Mouse (Mus musculus) thymus, postnatal 14 days (tissue): ENCODE measurements at regions not wholly inside any gene's neighbourhood (a gene's known extent, or its start where the extent isn't known, plus 50 kb on each side); places are given as distances from the start of the nearest gene placed in this dataset.
A peak's percentile ranks its signal among the peaks of the same experiment; 100 is the strongest.

ENCODE experiments used
- DNase-seq: peaks from one replicate; pipeline ENCODE4 v3.0.0; 2021

DNA sequence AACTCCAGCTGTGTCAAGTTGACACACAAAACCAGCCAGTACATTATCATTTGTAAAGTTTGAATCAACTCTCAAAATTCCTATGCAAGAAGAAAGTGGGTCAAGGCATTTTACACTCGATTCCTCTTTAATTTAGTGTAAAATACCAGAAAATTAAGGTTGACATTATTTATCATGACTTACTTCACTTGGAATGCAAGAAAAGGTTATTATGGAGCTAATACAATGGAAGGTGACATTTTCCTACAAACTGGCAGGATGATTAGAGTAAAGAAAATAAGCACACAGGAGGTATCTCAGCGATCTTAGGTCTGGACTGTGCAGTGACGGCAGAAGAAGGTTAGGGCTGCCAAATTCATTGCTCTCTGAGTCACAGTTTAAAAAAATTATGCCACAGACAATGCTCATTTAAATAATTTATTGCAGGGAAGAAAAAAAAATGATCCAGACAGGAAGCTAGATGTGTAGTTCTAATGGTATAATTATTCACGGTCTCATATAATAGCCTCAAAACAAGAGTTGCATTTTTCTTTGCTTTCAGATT, 405.2 kb downstream of the Hace1 start:
- no peak for DNase-seq

DNA sequence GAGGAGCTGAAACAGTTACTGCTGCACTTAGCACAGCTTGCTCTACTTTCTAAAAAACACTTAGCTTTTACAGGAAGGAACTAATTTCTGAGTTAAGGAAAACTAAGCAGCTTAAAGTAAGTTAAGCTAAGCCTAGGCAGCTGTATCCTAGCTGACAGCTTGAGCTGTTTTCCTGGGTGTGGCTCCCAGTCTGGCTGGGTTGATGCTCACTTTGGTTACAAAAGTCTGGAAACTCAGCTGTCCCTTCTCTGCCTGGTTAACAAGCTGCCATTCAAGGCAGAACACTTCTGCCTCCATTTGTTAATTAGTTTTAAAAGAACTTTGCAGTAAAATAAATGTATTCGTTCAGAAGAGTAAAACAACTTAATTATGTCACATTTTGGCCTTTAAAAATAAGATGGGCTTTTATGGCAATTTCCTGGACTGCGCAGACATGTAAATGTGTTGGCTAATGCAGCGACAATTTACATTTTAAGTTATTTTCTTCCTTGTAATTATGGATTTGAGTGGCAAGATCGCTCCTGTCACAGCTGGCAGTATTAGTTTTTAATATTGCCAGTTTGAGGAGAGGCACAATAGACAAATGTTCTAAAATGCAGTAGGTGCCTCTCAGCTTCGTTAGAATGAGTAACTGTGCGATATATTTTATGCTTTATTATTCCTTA, 406.2 kb downstream of the Hace1 start:
- no peak for DNase-seq

DNA sequence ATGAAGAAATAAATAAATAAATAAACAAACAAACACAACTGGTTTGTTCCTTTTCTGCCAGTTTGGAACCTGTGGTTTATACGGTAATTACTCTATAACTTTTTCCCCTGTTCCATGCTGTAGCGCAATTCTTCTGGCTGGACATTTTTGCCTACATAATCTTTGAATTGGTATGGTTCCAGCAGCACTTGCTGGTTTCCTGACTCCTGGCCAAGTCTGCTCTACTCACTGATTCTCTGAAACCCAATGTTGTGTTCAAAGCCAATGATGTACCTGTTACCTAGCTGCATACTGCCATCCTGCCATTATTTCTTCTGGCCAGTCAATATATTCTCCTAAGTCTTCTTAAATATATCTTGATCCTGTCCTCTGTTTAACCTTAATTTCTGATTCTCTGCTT, 408.7 kb downstream of the Hace1 start:
- no peak for DNase-seq

DNA sequence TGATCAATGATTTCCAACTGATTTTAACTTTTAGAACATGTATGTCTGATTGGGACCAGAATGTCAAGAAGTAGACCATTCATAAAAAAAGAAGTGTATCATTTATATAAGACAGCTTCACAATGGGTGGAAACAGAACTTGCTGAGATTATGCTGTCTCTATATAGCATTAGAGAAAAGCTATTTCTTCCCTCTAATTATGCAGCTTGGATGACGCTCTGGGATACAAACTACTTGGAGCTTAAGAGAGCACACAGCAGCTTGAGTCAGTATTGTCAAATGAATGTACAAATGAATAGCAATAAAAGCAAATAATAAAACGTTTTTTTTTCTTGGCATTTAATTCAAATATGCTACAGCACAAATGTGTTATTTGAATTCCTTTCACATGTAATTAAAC, 428.7 kb downstream of the Hace1 start:
- DNase-seq: no peak

DNA sequence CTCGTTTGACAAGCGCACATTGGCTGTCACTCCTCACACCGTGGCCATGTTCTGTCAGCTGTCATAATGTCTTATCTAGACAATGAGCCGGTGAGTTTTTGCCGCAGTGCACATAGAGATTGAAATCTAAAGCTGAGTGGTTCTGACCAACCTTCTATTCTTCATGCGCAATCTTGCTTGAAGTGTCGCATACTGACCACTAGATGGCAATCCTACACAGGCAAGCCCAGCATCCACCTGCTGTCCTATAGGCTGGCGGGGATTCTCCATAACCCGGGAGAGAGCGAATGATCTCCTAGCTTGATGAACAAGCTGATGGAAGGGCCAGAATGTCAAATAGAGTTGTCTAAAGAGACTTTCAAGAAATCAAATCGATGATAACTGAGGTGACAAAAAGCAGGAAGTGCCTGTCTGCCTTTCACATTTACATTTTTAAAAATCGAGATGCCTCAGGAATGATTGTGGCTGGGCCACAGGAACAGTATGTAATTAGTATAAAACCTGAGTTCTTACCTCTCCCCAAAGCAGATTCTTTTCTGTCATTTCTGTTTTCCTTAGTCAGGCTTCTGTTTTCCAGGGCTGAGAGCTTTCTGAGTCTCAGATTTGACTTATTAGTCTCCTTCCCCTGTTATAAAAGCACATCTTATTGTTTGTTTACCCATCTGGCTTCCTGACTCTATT, 434.4 kb downstream of the Hace1 start:
- peak; percentile 13 for DNase-seq

DNA sequence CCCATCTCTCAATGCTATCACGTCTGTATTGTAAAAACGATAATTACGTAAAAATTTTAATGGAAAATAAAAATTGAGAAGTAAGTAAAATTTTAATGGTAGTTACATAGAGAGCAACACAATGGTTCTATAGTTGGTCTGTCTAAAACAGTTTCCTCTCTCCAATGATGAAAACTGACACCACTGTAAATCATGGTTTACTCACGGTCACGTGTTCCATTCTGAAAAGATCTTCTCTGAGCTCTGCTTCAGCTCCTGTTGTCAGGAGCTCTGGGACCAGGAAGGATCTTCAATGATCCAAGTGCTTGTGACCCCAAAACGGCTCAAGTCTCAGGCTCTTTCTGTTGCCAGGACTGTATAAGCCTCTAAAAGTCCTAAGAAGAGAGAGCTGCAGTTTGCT, 435.0 kb downstream of the Hace1 start:
- no peak for DNase-seq

DNA sequence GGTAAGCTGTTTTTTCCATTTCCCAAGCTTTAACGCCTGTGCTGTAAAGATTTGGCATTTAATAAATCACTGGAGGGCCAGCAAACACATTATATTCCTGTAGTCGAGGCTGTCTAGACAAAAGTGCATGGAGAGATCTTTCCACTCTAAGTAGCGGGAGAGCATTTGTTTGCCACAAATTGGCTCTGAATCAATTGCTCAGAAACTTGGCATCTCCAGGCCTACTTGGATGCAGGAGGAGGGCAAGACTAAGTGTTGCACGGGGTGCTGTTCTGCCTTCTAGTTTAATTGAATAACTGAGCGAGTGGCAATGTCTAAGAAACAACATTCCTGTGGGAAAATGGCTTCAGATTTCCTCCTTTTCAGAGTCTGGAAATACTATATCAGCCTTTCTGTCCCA, 438.7 kb downstream of the Hace1 start:
- no peak for DNase-seq

DNA sequence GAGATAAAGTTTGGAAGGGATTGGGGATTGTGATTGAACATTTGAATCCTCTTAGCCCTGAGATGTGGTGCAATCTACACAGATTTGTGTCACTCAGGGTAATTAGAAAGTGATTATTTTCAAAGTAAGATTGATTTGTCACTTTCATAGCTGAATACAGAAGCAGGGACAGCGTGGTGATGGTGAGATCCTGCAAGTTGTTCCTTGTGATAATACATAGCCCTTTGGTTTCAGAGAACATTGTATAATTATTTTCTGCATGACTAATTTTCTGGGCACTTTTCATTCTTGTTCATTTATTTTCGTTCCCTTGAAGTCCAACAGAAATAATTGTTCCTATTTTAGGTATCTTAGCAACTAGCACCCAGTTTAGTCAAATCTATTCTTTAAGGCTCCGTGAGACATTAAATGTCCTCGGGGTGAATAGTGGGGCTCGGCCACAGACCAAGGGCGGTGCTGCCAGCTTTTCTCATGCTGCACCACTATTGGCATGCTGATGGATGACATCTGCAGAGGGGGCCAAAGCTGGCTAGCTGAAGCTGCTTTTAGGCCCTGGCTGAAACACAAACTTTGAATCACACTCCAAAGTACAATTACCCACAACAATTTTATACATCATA, 468.0 kb downstream of the Hace1 start:
- DNase-seq: no peak

DNA sequence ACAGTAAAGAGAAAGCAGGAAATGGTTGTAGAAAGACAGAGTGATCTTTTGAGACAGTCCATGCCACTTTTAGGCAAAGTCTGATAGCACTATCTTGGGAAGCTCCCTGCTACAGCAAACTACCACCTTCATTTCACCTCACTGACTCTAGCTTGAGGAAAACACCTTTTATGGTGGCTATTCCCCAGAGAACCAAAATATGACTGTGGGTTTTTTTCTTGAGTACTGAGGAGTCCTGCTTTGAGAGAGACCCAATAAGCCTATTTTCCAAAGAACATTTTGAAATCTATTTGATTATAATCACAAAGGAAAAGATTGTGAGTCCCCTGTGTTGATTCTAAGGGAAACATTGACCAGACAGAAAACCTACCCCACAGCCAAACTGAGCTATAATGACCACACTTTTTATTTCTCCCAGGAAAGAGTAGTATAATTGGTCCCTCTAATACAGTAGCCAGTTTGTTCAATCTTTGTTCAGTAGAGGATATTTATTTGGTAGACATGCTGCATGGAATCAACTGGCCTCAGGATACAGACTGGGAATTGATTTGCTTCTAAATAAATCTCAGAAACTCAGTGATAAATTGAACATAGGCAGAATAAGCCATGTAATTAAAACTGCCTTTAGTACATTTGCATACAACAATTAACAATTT, 468.6 kb downstream of the Hace1 start:
- no peak for DNase-seq

DNA sequence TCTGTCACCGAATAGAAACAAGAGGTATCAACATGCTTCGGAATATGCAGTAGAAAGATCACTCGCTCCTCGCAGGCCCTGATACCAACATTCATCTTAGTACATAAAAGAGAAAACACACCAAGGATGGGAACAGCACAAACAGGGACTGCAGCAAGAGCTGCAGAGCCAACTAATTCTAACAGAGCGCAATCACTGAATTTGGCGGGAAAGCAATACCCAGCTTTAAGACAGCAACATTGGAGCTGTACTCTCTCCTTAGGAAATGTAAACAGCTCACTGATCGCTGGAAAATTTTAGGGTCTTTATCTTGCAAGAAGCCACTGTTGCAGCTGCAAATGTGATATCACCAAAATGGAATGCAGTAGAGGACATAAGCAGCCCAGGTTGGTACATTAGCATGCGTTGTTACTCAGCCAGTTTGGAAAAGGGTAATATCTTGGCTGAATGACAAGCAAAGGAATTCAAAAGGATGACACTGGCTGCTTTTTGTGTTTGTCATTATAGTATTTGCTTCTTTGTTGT, 469.3 kb downstream of the Hace1 start:
- DNase-seq: no peak

DNA sequence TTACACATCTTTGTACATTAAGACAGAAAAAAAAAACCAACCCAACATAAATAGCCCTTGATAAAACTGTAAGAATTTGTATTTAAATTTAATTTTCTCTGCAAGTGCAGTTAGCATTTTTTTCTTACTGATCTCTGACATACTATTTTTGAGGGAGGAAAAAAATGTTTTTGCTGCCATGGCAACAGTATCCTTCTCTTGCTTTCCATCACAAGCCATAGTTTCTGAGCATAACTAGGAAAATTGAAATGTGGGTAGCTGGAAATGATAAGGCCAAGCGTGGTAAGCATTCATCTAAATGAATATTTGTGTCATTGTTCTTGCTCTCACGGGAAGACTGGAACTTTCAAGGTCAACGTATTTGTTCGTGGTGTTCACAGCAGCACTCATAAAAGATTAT, 470.0 kb downstream of the Hace1 start:
- no peak for DNase-seq

DNA sequence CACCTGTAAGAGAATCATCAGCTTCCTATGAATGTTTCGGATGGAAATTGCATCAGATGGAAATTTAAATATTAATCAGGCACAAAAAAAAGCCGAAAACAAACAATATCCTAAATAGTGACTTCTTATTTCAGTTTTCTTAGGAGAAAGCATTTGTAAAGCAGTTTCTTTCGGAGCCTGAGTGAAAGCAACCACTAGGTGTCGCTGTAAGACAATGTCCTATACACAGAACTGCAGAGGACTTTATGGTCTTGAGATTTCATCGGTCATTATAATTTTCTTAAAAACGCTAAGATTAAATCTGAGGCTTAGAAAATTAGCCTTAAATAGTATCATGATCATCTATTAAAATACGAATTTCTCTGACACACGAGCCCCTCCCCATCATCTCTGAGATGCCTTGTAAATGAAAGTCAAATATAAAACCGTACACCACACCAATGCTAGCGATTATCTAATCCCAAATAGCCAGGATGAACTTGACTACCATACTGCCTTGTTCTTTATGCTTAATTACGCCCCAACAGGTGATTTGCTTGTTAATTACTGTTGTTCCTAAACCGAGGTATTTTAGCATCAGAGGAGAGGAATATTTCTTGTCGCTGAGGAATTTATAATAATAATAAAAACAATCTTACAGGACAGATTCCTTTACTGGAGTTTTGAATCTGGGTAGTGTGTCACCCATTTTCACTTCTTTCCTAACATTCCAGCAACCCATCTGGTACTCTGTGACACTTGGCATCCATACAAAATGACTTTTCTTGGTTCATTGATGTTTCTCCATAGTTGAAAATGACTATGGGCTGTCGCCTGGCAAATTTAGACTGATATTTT, 480.0 kb downstream of the Hace1 start:
- peak; percentile 4 for DNase-seq

DNA sequence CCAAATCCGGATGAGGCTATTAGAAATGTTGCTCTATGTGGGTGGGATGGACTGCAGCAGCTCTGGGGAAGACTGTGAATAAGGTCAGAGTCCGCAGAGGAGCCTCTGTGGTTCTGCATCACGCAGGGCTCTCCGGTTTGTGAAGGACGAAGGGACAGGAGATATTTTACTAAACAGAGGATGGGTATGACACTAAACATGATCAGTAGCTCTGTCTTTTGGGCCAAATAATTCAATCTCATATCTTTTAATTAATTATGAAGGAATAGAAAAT, 480.5 kb downstream of the Hace1 start:
- DNase-seq: no peak

DNA sequence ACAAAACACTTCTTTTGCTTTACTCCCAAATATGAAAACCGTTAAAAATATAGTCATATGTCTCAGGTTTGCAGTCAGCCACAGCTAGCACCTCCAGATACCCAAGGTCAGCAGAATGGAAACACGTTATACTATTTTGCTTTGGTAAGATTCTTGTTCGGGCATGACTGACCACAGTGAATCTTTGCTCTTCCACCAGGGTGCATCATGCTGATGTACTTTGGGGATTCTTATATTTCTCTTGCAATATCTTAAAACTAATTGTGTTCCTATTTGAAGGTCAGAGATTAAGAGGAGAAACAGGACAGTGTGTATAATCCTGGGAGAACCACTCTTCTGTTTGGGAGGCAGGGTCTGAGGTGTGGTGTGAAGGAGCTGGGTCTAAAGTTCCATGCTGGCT, 481.7 kb downstream of the Hace1 start:
- DNase-seq: no peak

DNA sequence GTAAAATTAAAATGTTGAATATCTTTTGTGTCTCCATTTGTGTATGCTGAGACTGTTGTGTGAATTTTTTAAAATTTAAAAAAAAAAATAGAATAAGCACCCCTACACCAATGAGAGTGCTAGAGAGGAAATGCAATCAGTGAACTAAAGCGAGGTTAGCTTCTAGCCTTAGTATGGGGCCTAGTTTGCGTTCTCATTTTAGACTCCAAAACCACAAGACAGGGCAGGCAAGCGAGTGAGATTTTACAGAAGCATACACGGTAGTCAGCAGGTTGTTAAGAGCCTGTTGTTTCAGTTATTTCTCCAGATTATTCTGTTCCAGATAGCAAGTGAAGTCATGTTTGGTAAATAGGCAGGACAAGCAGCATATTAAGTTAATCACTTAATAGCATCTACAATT, 486.2 kb downstream of the Hace1 start:
- no peak for DNase-seq

DNA sequence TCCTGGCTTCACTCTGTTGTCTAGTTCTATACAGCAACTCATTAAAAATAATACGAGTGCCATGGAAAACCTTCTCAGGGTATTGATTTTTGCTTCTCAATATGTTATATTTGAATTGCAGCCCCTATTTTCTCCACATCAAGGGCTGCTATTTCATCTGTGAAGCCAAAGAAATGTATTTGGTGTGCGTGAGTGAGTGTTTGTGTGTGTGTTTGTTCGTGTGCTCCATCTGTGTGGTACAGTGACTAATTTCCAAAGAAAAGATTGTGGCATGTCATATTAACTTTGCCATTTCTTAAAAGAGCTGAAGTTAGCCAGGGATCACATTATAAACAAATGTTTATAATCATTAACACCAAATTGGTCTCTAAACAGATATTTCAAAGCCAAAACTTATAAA, 493.1 kb downstream of the Hace1 start:
- DNase-seq: no peak

DNA sequence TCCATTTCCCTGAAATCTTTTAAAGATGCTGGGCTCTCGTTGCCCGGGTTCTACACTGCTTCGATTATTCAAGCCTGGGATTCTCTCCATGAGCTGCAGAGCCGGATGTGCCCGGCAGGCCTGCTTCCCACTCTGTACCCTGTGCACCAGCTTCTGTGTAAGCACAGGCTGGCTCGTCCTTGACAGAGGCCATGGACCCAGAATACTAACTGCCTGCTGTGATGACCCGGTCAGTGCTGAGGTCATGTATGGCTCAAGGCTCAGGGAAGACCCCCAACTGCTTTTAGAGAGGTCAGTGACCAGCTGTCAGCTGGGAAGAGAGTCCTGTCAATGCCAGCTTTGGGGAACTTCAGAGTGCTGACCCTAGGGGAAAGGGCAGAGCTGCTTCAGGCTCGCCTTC, 493.6 kb downstream of the Hace1 start:
- no peak for DNase-seq

DNA sequence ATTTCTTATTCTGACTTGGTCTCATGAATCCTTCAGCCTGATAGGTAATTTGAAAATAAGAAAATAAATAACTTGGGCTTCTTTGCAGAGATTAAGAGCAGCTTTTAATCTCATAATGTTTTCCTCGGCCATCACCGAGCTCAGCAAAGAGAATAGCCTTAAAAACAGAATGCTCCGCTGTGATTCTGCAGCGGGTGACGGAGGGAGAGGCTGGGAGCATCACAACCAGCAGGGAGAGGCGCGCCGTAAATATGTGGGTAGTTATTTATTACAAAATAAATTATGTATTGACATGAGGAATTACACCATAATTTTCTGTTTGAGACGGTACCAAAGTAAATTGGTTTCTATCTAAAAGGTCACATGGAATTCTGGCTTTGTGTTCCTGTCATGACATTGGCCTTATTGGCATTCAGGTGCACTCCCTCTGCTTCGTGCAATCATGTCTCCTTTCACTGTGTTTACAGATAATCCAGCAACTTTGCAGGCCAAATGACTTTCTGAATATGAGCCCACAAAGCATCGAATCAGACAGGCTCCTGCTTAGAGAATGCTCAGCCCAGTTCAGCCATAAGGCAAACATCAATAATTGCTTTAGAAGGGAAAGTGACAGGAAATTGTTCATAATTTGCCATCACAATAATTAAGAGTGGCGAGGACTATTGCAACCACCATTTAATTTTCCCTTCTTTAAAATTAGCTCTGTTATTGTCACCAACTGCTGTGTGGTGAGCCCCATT, 494.4 kb downstream of the Hace1 start:
- DNase-seq: no peak

DNA sequence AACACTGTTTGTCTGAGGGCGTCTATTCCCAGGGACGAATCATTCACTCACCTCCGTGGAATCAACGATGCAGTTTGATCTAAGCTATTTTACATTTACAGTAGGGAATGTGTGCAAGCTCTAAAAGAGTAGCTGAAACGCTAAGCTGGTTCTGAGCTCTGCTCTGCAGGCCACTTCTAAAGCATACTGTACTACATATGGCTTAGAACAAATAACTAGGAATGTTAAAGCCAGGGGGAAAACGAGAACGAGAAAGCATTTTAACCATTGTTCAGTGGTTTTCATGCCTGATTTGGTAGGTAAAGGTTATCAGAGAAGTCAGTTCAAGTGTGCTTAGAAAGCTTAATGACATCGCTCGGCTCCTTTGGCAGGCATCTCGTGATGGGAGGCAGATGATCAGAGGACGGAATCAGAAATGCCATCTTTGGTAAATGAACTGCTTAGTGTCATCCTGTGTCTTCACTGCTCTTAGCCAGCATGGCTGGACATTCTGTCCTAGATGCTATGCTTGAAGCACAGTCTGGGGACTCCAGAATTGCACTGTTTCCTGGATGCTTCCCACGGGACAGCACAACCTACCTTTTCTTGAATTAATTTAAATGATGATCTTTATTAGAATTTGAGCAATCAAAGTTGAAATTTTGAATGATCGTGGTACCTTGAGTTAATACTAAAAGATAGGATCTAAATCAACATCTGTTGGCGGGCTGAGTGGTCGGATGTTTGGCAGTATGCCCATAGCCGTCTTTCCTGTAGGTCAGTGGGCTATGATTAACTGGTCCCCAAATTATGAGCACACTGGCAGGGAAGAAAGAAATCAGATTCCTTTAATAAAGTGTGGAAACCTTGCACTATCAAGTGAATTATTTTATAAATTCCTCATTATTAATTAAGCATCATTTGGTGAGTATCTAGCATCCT, 495.2 kb downstream of the Hace1 start:
- DNase-seq: no peak

DNA sequence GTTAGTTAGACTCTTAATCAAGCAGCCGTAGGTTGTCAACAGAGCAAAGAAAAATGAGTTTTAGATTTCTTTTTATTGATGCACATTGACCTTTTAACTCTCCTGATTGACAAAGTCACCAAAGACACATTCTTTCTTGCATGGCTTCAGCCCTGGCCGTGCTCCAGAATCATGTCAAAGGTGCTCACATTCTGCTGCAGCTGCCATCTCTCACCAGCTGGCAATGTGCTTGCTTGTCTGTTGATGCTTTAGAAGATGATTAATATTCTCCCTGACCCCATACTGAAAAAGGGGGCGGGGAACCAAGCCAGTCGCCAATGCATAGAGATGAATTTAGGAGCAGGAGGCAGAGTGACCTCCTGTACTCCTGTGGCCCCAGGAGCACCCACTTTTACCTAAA, 510.1 kb downstream of the Hace1 start:
- no peak for DNase-seq

DNA sequence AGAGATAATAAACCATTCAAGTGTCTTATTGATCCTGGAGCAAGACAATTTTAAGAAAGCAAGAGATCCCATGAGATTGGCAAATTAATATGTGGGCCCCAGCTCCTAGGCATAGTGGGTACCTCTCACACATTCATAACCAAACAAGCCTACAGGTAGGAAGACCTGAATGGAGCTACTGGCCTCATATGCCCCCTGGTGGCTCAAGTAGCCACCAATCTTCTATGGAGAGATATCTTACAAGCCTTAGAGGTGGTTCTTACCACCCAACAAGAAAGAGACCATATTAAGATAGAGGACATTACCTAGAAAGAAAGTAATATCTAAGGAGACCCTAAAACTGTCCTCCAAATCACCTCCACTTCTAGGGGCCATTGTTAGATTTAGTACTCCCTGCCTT, 523.2 kb downstream of the Hace1 start:
- DNase-seq: no peak
